Mouse (Mus musculus): ENCODE measurements around the gene Dhrs13. TPM values are rescaled to one million over a fixed set of nuclear protein-coding genes. Genes with fewer than 3 reads are reported as not detected.

The Dhrs13 gene
- total RNA-seq, 2 experiments from 2014 or later = 16.6 to 22.4 TPM

- no peak for DNase-seq (ENCODE audit: low spot score in 2 of 2)
Measured at GRCm38 (mm10) chr11:78086925-78087479, 54.9 kb downstream of the Dhrs13 start.

Small RNAs within 50 kb of the gene (microRNA-seq; reads per million reads assigned to microRNA genes)
- gene Mir144 (7.1 to 58.7 reads per million in 2 experiments), gene Mir451a (0 reads per million in 2 experiments), gene Mir451b (0 reads per million in 2 experiments)

Other genes starting within 250 kb of the Dhrs13 start
- gene Gm10277, start 244.5 kb upstream of the Dhrs13 start, total RNA-seq (2021) = not detected
- 1 to 10 TPM; 1.5 to 1.9 TPM for gene Pipox, start 138.2 kb upstream of the Dhrs13 start, total RNA-seq (2021)
- gene Sez6, start 101.5 kb upstream of the Dhrs13 start, total RNA-seq (2021) = 100 to 1,000 TPM; 215 to 221 TPM
- 10 to 100 TPM; 47.1 to 49.2 TPM for gene Phf12, start 49.5 kb upstream of the Dhrs13 start, total RNA-seq (2021)
- gene Flot2, start 5.7 kb downstream of the Dhrs13 start, total RNA-seq (2021) = 100 to 1,000 TPM; 143 to 145 TPM
- gene Eral1, start 48.1 kb downstream of the Dhrs13 start, total RNA-seq (2021) = 10 to 100 TPM; 19.0 to 20.1 TPM
- 10 to 100 TPM; 24.3 to 27.0 TPM for gene Fam222b, start 62.4 kb downstream of the Dhrs13 start, total RNA-seq (2021)
- 10 to 100 TPM; 47.8 to 48.9 TPM for gene Traf4, start 133.3 kb downstream of the Dhrs13 start, total RNA-seq (2021)
- gene Nek8, start 144.4 kb downstream of the Dhrs13 start, total RNA-seq (2021) = 1 to 10 TPM; 6.2 to 6.4 TPM
- 10 to 100 TPM; 37.0 to 38.8 TPM for gene Tlcd1, start 144.4 kb downstream of the Dhrs13 start, total RNA-seq (2021)
- 100 to 1,000 TPM; 878 to 942 TPM for gene Rpl23a, start 151.3 kb downstream of the Dhrs13 start, total RNA-seq (2021)
- gene Rab34, start 156.2 kb downstream of the Dhrs13 start, total RNA-seq (2021) = 10 to 100 TPM; 40.9 to 42.2 TPM
- gene Proca1, start 161.1 kb downstream of the Dhrs13 start, total RNA-seq (2021) = 1 to 10 TPM; 4.5 to 5.8 TPM
- 10 to 100 TPM; 57.0 to 67.2 TPM for gene Sdf2, start 213.5 kb downstream of the Dhrs13 start, total RNA-seq (2021)
- gene Supt6, start 213.7 kb downstream of the Dhrs13 start, total RNA-seq (2021) = 10 to 100 TPM; 91.6 to 94.6 TPM
- gene 2610507B11Rik, start 229.5 kb downstream of the Dhrs13 start, total RNA-seq (2021) = 100 to 1,000 TPM; 174 to 188 TPM

Measured in layer of hippocampus, postnatal 10 days (tissue).